Mouse (Mus musculus) urinary bladder, adult 18-20 months (tissue): ENCODE data around the gene Ptafr.

Experiments
- DNase-seq, 2 experiments: peaks; one replicate each; pipeline ENCODE4 v3.0.0; 2022; ENCODE audit warnings: low spot score in 2 of 2, mixed read lengths in 2 of 2

Ptafr gene

GRCm38 (mm10) chr4:132563965-132564364 lies at the start of gene Ptafr:
TSS of gene Ptafr (plus strand) at chr4:132564067.
- DNase-seq: peak in 1 of 2 experiments; percentile 18

DNA sequence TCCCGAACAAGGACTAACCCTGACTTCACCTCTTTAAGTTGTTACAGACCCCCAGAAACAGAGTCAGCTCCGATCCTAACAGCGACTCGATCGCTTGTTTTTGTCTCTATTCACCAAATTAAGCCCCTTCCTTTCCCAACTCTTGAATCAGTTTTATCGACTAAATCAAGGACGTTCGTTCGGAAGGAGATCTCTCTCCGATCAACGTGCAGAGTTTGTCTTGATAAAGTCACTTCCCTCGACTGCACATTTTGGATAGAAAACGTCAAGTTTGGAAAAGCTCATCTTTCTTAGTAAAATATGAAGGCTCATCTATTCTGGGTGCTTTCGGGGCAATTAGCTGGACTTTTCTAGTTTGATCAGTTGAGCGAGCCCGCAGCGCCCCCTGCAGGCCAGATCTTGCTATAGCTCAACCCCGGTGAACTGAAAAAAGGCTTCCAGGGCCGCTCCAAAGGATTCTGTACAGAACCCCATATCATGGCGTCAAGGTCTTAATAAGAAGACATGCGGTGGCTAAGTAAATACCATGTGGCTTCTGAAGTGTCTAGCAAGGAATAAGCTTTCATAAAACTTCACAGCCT lies 49.2 kb upstream of the Ptafr start:
- DNase-seq: peak; percentile 75 to 77

- peak in 1 of 2 experiments; percentile 91 for DNase-seq
Observed at GRCm38 (mm10) chr4:132515369-132516155, 48.3 kb upstream of the Ptafr start.

DNA sequence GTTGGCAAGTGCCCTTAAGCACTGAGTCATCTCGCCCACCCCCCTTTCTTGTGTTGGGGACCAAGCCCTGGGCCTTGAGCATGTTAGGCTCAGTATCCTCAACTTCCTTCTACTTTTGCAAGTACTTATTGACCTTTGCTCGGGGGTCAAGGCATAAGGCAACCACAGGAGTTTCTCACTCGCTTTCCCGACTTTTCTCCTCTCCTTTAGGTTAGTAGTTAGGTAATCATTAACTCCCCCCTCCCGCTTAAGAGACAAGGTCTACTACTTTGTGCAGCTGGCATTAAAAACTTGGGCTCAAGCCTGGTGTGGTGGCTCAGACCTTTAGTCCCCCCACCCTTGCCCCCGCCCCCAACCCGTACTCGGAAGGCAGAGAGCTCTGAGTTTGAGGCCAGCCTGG lies 45.8 kb upstream of the Ptafr start:
- DNase-seq: no peak

DNA sequence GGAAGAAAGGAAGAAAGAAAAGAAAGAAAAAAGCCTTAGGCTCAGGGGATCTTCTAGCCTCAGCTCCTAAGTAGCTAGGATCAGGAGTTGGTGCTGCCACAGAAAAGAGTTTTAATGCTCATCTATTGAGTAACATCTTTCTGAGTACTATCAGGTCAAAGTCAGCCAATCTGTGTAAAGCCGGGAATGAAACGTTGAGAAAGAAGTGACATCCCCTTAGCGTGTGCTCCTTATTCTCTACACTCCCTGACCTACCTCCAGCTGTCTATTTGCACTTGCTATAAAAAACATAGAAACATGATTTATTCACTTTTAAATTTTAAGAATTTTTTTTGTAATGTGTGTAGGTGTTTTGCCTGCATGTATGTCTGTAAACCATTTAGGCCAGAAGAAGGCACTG lies 44.7 kb upstream of the Ptafr start:
- no peak for DNase-seq

GRCm38 (mm10) chr4:132524321-132524741 lies 39.5 kb upstream of the Ptafr start:
- no peak for DNase-seq

DNA sequence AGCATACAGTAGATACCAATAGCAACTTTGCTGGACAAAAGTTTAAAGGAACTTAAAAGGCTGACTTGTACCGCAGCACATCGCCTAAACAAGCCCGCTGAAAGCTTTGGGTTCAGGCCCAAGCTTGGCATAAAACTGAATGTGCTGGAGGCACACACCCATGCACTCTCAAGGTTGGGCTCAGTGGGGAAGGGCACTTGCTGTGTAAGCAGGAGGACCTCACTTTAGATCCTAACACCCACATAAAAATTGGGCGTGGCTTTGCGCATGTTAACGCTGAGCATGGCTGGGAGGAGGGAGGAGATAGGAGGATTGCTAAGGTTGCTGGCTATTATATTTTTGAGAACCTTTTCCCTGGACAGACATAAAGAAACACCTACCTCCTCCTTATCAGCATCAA lies 39.1 kb upstream of the Ptafr start:
- DNase-seq: peak in 1 of 2 experiments; percentile 25

- no peak for DNase-seq
Observed at GRCm38 (mm10) chr4:132526678-132527077, 37.2 kb upstream of the Ptafr start.

DNA sequence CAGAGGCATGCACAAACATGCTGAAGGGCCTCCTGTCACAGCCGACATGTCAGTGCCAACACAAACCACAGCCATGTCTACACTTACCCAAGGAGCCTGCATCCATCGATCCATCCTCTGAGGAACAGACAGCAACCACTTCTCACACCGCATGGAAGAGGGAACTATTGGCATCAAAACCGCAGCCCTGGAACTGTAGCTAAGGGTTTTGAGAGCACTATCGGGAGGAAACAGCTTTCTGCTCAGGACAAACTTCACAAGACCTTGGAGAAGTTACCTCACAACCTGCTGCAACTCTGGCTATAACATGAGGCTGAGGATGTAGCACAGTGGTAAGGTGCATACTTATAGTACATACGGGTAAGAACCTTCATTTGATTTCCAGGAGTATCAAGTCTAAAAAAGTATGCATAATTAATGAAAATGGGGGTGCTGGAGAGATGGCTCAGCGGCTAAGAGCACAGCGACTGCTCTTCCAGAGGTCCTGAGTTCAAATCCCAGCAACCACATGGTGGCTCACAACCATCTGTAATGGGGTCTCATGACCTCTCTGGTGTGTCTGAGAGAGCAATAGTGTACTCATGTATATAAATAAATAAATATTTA lies 35.8 kb upstream of the Ptafr start:
- no peak for DNase-seq

- DNase-seq: no peak
Observed at GRCm38 (mm10) chr4:132529344-132529743, 34.5 kb upstream of the Ptafr start.

DNA sequence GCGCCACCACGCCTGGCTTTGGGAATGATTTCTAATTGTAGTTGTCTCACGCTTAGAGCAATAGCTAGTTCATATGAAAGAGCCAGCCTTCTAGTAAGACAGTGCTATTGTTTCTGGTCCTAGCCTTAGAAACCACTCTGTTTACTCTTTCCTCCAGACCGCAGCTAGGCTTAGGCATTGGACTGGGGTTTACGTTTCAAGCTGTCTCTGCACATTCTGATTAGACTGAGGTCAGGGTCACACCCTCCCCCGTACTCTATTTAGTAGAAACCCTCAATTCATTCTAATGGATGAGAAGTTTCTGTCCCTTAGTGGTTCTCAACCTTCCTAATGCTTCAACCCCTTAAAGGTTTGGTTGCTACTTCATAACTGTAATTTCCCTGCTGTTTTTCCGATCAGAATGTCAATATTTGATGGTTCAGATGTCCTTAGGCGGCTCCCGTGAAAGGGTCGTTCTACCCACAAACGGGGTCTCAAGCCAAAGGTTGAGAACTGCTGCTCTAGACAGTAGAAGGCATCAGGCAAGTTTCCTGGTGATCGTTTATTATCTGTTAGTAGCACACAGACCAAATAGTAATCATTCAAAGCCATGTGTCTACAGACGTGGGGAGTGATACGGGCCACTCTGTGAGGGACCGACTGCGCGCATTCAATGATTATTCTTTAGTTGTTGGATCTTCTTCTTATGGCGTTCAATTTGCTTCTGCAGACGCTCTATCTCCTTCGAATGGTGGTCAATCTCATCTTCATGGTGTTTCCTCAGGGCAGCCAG lies 33.6 kb upstream of the Ptafr start:
- no peak for DNase-seq

- no peak for DNase-seq
Observed at GRCm38 (mm10) chr4:132532496-132532895, 31.4 kb upstream of the Ptafr start.

GRCm38 (mm10) chr4:132532981-132533916 lies 30.6 kb upstream of the Ptafr start, which contains the start of gene Atpif1:
TSS of gene Atpif1 (minus strand) at chr4:132533659.
- peak; percentile 71 to 88 for DNase-seq

DNA sequence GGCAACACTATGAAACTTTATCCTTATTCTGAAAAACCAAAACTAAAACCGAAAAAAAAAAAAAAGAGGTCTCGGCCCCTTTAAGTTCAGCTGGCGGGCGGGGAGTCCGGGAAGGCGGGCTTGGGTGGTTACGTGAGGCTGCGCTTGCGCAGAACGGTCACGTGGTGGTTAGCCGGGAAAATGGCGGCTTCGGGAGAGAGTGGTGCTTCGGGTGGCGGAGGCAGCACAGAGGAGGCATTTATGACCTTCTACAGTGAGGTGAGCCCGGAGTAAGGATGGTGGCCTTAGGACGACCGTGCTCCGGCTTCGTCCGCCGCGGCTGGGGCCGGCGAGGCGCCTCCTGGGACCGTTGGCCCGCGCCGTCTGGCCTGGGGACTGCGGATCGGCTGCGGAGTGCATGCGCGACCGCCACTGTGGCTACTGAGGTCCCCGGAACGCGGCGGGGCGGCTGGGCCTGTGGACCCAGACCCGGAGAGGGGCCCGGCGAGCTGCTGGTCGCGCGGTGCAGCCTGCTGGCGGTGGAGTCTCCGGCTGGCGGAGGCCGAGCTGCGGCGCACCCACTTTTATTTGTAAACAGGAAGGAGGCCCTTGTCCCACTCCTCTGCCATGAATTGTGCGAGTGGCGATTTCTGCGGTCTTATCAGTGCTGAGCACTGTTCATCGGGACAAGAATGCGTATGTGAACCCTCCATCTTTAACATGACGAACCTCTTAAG lies 28.3 kb upstream of the Ptafr start, which contains the start of gene Dnajc8:
Gene Dnajc8 (plus strand): TSS at position 145 of the 716 bp plus-strand sequence.
- peak; percentile 91 to 97 for DNase-seq

- no peak for DNase-seq
Observed at GRCm38 (mm10) chr4:132539481-132539880, 24.4 kb upstream of the Ptafr start.

GRCm38 (mm10) chr4:132541413-132541812 lies 22.5 kb upstream of the Ptafr start:
- no peak for DNase-seq

GRCm38 (mm10) chr4:132542724-132543123 lies 21.1 kb upstream of the Ptafr start:
- no peak for DNase-seq

DNA sequence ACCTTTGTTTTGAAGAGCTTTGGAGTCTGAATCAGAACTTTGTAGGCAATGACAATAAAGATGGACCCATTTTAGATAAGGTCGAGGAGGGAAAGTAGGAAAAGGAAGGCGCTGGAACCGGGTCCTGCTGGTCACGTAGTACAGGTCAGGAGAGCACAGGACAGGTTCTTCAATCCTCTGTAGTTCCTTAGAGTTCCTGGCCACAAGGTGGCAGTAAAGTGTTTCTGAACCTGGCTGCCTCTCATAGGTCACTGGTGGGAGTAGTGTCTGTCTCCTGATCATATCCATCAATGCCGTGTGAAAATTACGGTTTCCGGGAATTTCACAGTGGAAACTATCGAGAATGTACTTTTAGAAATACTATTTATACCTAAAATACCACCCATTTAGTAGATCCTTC lies 18.0 kb upstream of the Ptafr start:
- DNase-seq: peak; percentile 27 to 47

DNA sequence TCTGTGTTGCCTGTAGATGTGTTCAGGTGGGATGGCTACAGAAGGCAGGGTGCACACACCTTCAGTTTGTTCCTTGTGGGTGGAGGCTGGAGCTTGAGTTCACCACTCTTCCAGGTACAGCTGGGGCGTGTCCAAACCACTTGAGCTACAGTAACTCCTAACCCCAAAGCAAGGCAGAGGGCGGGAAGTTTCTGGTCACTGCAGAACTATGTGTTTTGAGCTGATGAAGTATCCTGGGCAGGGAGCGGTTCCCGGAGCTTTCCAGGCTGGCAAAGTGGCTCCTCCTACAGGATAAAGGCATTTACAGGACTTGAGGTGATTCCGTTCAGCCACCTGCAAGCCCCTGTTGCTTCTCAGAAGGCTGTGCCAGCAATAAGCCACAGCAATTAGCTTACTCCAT lies 9.6 kb upstream of the Ptafr start:
- peak in 1 of 2 experiments; percentile 9 for DNase-seq

GRCm38 (mm10) chr4:132554653-132555052 lies 9.2 kb upstream of the Ptafr start:
- DNase-seq: no peak
